Mouse (Mus musculus): ENCODE measurements at regions not wholly inside any gene's neighbourhood (a gene's known extent, or its start where the extent isn't known, plus 50 kb on each side); places are given as distances from the start of the nearest gene placed in this dataset.

GRCm38 (mm10) chr5:119103503-119103902 is 543.0 kb downstream of the Med13l start:
- TF ChIP-seq CTCF (IDR thresholded peaks at IDR 0.05): no peak
- TF ChIP-seq EP300 (IDR thresholded peaks at IDR 0.05; ENCODE audit: insufficient read depth, low read depth, low read length): no peak
- no peak for TF ChIP-seq POLR2A (IDR thresholded peaks at IDR 0.05; ENCODE audit: insufficient read depth, low read depth, low read length)

All from heart, adult 2 months (tissue).